Mouse (Mus musculus): ENCODE measurements around the gene Nmnat1.
"Not testable (repeated sequence)": the region's sequence is repeated elsewhere in the genome, so short reads cannot be mapped to it uniquely, and the experiment has no call there.

Nmnat1 gene

GRCm38 (mm10) chr4:149489415-149490240 lies 4.6 kb upstream of the Nmnat1 start:
- no peak for DNase-seq (ENCODE audit: extremely low read depth, low read depth)

GRCm38 (mm10) chr4:149487729-149488128 lies 2.7 kb upstream of the Nmnat1 start:
- DNase-seq (ENCODE audit: extremely low read depth, low read depth) = no peak

GRCm38 (mm10) chr4:149485825-149486206 lies 814 bp upstream of the Nmnat1 start:
- peak; percentile 30 for DNase-seq (ENCODE audit: extremely low read depth, low read depth)

- no peak for DNase-seq (ENCODE audit: extremely low read depth, low read depth)
Measured at GRCm38 (mm10) chr4:149484566-149484965, 436 bp downstream of the Nmnat1 start.

- no peak for DNase-seq (ENCODE audit: extremely low read depth, low read depth)
Measured at GRCm38 (mm10) chr4:149477078-149477477, 7.9 kb downstream of the Nmnat1 start, which contains the start of gene Tmem274. TSS of gene Tmem274 (plus strand) at chr4:149477378.

- DNase-seq (ENCODE audit: extremely low read depth, low read depth) = no peak
Measured at GRCm38 (mm10) chr4:149475096-149475495, 9.9 kb downstream of the Nmnat1 start.

- no peak for DNase-seq (ENCODE audit: extremely low read depth, low read depth)
Measured at GRCm38 (mm10) chr4:149469557-149469956, 15.4 kb downstream of the Nmnat1 start.

GRCm38 (mm10) chr4:149463435-149463950 lies 21.5 kb downstream of the Nmnat1 start:
- DNase-seq (ENCODE audit: extremely low read depth, low read depth) = no peak

GRCm38 (mm10) chr4:149462305-149462971 lies 22.6 kb downstream of the Nmnat1 start:
- DNase-seq (ENCODE audit: extremely low read depth, low read depth) = no peak

- DNase-seq (ENCODE audit: extremely low read depth, low read depth) = no peak
Measured at GRCm38 (mm10) chr4:149461579-149462304, 23.3 kb downstream of the Nmnat1 start.

GRCm38 (mm10) chr4:149460475-149460874 lies 24.5 kb downstream of the Nmnat1 start:
- not testable (repeated sequence) for DNase-seq (ENCODE audit: extremely low read depth, low read depth)

GRCm38 (mm10) chr4:149459425-149459824 lies 25.6 kb downstream of the Nmnat1 start:
- no peak for DNase-seq (ENCODE audit: extremely low read depth, low read depth)

GRCm38 (mm10) chr4:149458526-149458925 lies 26.5 kb downstream of the Nmnat1 start:
- DNase-seq (ENCODE audit: extremely low read depth, low read depth) = no peak

GRCm38 (mm10) chr4:149457831-149458430 lies 27.1 kb downstream of the Nmnat1 start:
- no peak for DNase-seq (ENCODE audit: extremely low read depth, low read depth)

GRCm38 (mm10) chr4:149457163-149457562 lies 27.8 kb downstream of the Nmnat1 start:
- DNase-seq (ENCODE audit: extremely low read depth, low read depth) = not testable (repeated sequence)

GRCm38 (mm10) chr4:149454879-149455278 lies 30.1 kb downstream of the Nmnat1 start, which contains the start of gene Rbp7:
TSS of gene Rbp7 (minus strand) at chr4:149454978.
- no peak for DNase-seq (ENCODE audit: extremely low read depth, low read depth)

- DNase-seq (ENCODE audit: extremely low read depth, low read depth) = no peak
Measured at GRCm38 (mm10) chr4:149454263-149454662, 30.7 kb downstream of the Nmnat1 start.

- DNase-seq (ENCODE audit: extremely low read depth, low read depth) = peak; percentile 39
Measured at GRCm38 (mm10) chr4:149453656-149454055, 31.3 kb downstream of the Nmnat1 start.

GRCm38 (mm10) chr4:149450636-149451035 lies 34.4 kb downstream of the Nmnat1 start:
- no peak for DNase-seq (ENCODE audit: extremely low read depth, low read depth)

GRCm38 (mm10) chr4:149446309-149446708 lies 38.7 kb downstream of the Nmnat1 start:
- no peak for DNase-seq (ENCODE audit: extremely low read depth, low read depth)

GRCm38 (mm10) chr4:149445868-149446267 lies 39.1 kb downstream of the Nmnat1 start:
- DNase-seq (ENCODE audit: extremely low read depth, low read depth) = peak; percentile 65
